Mouse (Mus musculus) stomach, embryonic 15.5 days (tissue): Measurements from ENCODE around the gene Il10rb. TPM values are rescaled to one million over a fixed set of nuclear protein-coding genes. Genes with fewer than 3 reads are reported as not detected.

Experiments
- ATAC-seq: fragments of 200-750 bp; cut with Nextera tagmentation; 2 replicates; pipeline ENCODE4 v1.8.0; 2017; ENCODE audit warnings: low read depth, moderate number of reproducible peaks, moderate TSS enrichment; ENCODE audit not compliant: insufficient read depth, low FRiP score
- H3K27ac ChIP-seq: fragments of 300-500 bp; sonication (generic); 2 replicates; pipeline ENCODE4 v1.5.1; 2015; ENCODE audit warnings: mild to moderate bottlenecking, inconsistent platforms
- H3K27me3 ChIP-seq: fragments of 300-500 bp; sonication (generic); replicated peaks from 2 replicates; pipeline ENCODE4 v1.6.1; 2015; ENCODE audit warnings: inconsistent platforms
- H3K36me3 ChIP-seq: fragments of 300-500 bp; sonication (generic); 2 replicates; pipeline ENCODE4 v1.6.1; 2015; ENCODE audit warnings: inconsistent platforms
- H3K4me1 ChIP-seq: fragments of 300-500 bp; sonication (generic); 2 replicates; pipeline ENCODE4 v1.6.1; 2015; ENCODE audit warnings: inconsistent platforms
- H3K4me2 ChIP-seq: fragments of 300-500 bp; sonication (generic); 2 replicates; pipeline ENCODE4 v1.6.1; 2015; ENCODE audit warnings: mild to moderate bottlenecking, inconsistent platforms
- H3K4me3 ChIP-seq: fragments of 300-500 bp; sonication (generic); replicated peaks from 2 replicates; pipeline ENCODE4 v1.5.1; 2015; ENCODE audit warnings: inconsistent platforms
- H3K9ac ChIP-seq: fragments of 300-500 bp; sonication (generic); 2 replicates; pipeline ENCODE4 v1.6.1; 2015; ENCODE audit warnings: inconsistent platforms
- H3K9me3 ChIP-seq: fragments of 300-500 bp; sonication (generic); 2 replicates; pipeline ENCODE4 v1.6.1; 2016; ENCODE audit warnings: inconsistent platforms
- WGBS: fragments of 180-500 bp; shearing (Covaris S2); methylation state at CpG from one replicate; pipeline ENCODE4 v1.1.7; 2015; 5-methylcytosine and 5-hydroxymethylcytosine counted together
- polyA plus RNA-seq: library from polyadenylated mRNA; unstranded; fragments of >200 nt; fragmentation: Nextera tagmentation; extraction: Ambion mirVana; gene quantifications from 2 replicates; pipeline ENCODE4 v1.2.1, GENCODE M21; 2015

Gene Il10rb
- polyA plus RNA-seq, 1 experiment from 2014 or later: 45.5 TPM

DNA sequence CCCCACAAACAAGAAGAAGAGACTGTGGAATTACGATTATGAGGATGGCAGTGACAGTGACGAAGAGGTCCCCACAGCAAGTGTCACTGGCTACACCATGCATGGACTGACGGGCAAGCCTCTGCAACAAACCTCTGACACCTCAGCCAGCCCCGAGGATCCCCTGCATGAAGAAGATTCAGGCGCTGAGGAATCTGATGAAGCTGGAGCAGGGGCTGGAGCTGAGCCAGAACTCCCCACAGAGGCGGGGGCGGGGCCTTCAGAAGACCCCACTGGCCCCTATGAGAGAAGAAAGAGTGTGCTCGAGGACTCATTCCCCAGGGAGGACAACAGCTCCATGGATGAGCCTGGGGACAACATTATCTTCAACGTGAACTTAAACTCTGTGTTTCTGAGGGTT, 2.2 kb upstream of the Il10rb start:
- H3K9me3 ChIP-seq: no peaks in the 10 kb centered on the region
- H3K4me2 ChIP-seq: no peak overlapping the region
- 75% methylated on average over 9 of the region's 9 CpGs for WGBS
- no peak overlapping the region for H3K4me3 ChIP-seq
- H3K9ac ChIP-seq: no peak overlapping the region
- H3K36me3 ChIP-seq: peaks cover 8% of the 10 kb centered on the region; the same call in 1 of the 2 replicates
- H3K27me3 ChIP-seq: no peaks in the 10 kb centered on the region
- no peak overlapping the region for H3K27ac ChIP-seq
- H3K4me1 ChIP-seq: peaks cover 6% of the 10 kb centered on the region; the same call in 1 of the 2 replicates
- ATAC-seq: no peak

DNA sequence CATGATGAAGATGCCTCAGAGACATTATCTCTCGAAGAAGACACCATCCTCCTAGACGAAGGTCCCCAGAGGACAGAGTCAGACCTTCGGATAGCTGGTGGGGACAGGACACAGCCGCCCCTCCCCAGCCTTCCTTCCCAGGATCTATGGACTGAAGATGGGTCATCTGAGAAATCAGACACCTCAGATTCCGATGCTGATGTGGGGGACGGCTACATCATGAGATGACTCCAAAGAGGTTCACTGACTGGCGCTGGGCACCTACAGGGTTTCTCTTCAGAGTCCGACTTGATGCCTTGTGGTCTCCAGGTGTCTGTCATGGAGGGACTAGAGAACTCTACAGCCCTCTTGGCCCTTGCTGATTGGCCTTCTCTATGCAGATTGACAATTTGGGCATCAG, 1.8 kb upstream of the Il10rb start:
- Histone ChIP-seq H3K27ac (no peak overlapping the region), H3K4me2 (no peak overlapping the region), H3K36me3 (peaks cover 8% of the 10 kb centered on the region; the same call in 1 of the 2 replicates), H3K27me3 (no peaks in the 10 kb centered on the region), H3K9me3 (no peaks in the 10 kb centered on the region), H3K4me3 (no peak overlapping the region), H3K4me1 (peaks cover 6% of the 10 kb centered on the region; the same call in 1 of the 2 replicates), H3K9ac (no peak overlapping the region)
- no peak for ATAC-seq
- 92% methylated on average over 8 of the region's 8 CpGs for WGBS

DNA sequence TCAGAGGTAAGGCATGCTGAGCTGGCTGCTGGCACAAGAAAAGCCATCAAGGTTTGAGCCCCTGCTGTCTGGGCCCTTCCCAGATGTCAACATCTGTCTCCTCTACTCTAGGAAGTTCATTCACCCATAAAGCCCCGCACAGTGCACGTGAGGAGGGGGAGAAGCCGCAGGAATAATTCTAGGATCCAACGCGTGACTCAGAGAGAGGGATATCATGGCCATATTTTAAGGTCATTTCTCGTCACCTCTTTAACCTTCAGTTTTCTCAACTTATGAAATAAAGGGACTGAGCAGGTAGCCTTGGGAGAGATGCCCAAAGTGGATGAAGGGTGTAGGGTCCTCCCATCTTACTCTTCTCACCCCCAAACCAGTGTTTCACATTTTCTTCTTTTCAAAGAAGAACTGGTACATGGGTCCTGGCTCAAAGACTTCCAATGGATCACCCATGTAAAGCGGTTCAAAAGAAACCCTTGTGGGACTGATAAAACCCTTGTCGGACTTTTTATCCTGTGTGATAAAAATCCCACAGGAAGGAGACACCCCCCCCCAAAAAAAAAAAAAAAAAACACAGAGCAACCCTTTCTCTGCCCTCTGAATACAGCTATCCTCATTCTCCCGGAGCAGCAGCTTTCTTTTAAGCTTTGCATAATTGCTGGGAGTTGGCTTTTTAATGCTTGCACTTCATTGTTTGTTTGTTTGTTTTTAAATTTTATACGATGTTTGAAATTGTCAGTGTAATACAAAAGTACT, 961 bp upstream of the Il10rb start:
- Histone ChIP-seq H3K27ac (no peak overlapping the region; the same call in 1 of the 2 replicates), H3K4me3 (no peak overlapping the region; the same call in 1 of the 2 replicates), H3K36me3 (peaks cover 8% of the 10 kb centered on the region; the same call in 1 of the 2 replicates), H3K27me3 (no peaks in the 10 kb centered on the region), H3K4me1 (peaks cover 6% of the 10 kb centered on the region; the same call in 1 of the 2 replicates), H3K9ac (no peak overlapping the region), H3K4me2 (peak overlapping the region; percentile 75; the same call in 1 of the 2 replicates), H3K9me3 (no peaks in the 10 kb centered on the region)
- 75% methylated on average over 10 of the region's 10 CpGs for WGBS
- ATAC-seq: no peak

DNA sequence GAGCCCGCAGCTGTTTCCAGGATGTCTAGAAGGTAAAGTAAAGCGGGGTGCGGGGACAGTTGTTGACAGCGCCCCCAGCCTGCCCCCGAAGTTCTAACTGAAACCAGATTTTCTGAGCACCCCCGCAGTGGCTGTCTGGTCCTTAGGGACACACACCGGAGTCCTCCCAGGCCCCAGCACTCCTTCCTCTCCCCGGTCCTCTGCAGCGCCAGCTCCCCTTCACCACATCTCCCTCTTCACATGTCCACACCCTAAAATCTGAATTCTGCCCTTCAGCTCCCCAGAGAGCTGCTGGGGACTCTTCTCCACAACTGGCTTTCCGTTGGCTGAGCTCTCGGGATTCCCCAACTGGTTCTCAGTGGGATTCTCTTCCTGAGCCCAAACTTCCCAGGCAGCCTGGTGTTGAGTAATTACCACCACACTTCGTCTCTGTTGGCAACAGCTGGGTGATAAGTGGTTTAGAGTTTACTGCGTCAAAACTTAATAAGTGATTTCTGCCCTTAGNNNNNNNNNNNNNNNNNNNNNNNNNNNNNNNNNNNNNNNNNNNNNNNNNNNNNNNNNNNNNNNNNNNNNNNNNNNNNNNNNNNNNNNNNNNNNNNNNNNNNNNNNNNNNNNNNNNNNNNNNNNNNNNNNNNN, 739 bp downstream of the Il10rb start:
- Histone ChIP-seq H3K27ac (peak overlapping the region; percentile 84), H3K27me3 (no peaks in the 10 kb centered on the region), H3K4me3 (peak overlapping the region; percentile 73), H3K9ac (peak overlapping the region; percentile 85), H3K4me1 (peaks cover 6% of the 10 kb centered on the region; the same call in 1 of the 2 replicates), H3K9me3 (no peaks in the 10 kb centered on the region), H3K36me3 (peaks cover 8% of the 10 kb centered on the region; the same call in 1 of the 2 replicates), H3K4me2 (peak overlapping the region; percentile 75)
- 2% methylated on average over 13 of the region's 13 CpGs for WGBS
- peak; percentile 24 for ATAC-seq

DNA sequence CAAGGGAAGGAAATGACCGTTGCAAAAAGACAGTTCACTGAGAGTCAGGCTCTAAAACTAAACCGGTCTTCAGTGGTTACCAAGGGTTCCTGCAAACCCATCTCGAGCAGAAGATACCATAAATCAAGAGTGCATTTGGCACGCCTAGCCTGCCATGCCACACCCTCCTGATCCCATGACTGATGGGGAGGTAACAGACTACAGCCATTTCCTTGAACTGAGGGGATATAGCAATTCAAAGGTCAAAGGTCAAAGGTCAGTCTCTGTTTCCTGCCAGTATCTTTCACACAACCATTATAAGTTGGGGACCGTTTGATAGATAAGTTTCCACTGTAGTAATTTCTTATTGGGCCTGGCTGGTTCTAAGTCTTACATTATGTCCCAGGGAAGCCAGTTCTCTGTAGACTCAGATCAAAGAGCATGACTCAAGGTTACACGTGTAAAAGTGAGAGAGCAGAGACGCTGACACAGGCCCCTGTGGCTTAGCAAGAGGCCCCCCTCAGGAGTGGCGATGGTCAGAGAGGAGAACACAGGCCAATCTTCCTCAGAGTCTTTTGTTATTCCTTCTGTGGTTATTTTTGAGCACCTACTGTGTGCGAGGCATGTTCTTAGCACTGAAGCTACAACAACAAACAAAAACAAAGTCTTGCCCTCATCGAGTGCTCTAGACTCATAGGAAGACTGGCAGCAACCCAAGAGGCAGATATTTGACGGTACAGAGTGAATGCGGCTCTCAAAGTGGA, 7.3 kb downstream of the Il10rb start:
- no peak overlapping the region for H3K4me2 ChIP-seq
- H3K27ac ChIP-seq: no peak overlapping the region
- H3K9me3 ChIP-seq: no peaks in the 10 kb centered on the region
- no peaks in the 10 kb centered on the region for H3K4me1 ChIP-seq
- H3K9ac ChIP-seq: no peak overlapping the region
- no peak overlapping the region for H3K4me3 ChIP-seq
- 45% methylated on average over 12 of the region's 12 CpGs for WGBS
- H3K27me3 ChIP-seq: no peaks in the 10 kb centered on the region
- ATAC-seq: no peak
- peaks cover 17% of the 10 kb centered on the region for H3K36me3 ChIP-seq

DNA sequence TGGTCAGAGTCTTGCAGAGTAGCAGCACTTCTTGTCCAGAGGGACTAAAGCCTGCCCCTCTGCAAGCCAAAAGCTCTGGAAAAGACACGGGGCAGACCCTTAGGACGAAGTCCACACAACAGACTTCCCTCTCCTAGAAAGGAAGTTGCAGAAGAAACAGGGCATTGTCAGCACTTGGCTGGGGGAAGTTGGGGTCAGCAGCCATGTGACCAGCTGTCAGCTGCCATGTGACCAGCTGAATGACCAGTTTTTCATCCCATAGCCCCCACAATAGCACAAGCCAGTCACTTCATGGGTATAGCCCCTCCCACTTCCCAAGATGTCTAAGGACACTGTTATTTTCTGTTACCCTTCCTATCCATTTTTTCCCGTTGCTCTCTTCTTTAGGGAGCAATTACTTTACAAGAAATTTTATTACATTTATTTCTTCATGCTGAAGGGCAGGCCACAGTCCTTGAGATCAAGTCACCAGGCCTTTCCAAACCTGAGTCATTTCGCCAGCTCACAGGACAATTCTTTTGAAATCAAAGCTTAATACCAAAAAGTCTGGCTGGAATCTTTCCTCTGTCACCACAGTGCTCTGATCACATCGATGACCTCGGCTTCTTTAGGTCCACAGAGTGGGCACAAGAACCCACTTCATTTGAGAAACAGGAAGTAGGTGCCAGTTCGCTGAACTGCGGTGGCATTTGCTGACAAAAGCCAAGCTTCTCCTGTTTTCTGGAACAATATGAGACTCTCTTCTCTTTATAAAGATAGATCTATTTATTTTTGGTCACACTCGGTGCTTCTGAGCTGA, 9.6 kb downstream of the Il10rb start:
- no peak overlapping the region for H3K4me2 ChIP-seq
- 81% methylated on average over 9 of the region's 9 CpGs for WGBS
- H3K4me1 ChIP-seq: no peaks in the 10 kb centered on the region
- H3K9ac ChIP-seq: no peak overlapping the region
- H3K9me3 ChIP-seq: no peaks in the 10 kb centered on the region
- no peak for ATAC-seq
- H3K36me3 ChIP-seq: peaks cover 38% of the 10 kb centered on the region
- no peak overlapping the region for H3K27ac ChIP-seq
- H3K4me3 ChIP-seq: no peak overlapping the region
- no peaks in the 10 kb centered on the region for H3K27me3 ChIP-seq

DNA sequence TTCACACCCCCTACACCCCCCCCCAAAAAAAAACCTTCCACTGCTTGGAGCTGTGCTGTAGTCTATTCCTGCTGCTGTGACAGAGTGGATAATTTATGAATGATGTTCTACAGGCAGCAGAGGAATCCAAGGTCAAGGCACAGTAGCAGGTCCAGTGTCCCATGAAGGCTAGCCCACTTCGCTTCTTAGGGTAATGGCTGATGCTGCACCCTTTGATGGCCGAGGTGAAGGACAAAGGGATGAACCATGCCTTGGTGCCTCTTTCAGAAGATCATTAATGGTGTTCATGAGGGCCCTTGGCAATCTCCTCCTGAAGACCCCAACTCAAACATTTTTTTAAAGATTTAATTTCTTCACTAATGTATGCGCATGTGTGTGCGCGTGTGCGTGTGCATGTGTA, 10.4 kb downstream of the Il10rb start:
- 91% methylated on average over 6 of the region's 6 CpGs for WGBS
- peaks cover 42% of the 10 kb centered on the region for H3K36me3 ChIP-seq

DNA sequence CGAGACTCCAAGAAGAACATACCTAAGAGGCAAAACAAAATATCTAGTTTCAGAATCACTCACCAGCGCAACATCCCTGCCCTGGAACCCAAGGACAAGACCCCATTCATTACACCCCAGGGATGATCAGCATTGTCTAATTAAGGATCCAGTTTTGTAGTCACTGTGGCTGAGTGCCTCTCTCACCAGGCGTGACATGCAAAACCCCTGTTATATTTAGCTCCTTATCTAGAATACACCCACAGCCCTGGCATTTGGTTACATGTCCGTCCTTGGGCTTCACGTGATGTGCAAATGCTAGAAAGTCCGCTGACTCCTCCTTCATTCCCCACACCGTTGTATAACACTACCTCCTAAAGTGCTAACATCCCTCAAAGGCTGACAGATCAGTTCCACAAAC, 11.0 kb downstream of the Il10rb start:
- no peak overlapping the region for H3K4me2 ChIP-seq
- peak; percentile 66; the same call in 1 of the 2 replicates for ATAC-seq
- no peaks in the 10 kb centered on the region for H3K27me3 ChIP-seq
- H3K9me3 ChIP-seq: no peaks in the 10 kb centered on the region
- H3K4me3 ChIP-seq: no peak overlapping the region
- H3K27ac ChIP-seq: no peak overlapping the region
- WGBS: 61% methylated on average over 7 of the region's 7 CpGs
- peaks cover 48% of the 10 kb centered on the region for H3K36me3 ChIP-seq
- no peaks in the 10 kb centered on the region for H3K4me1 ChIP-seq
- H3K9ac ChIP-seq: no peak overlapping the region

More for the DNA sequence above, 10.4 kb downstream of the Il10rb start:
- H3K27ac ChIP-seq: no peak overlapping the region; the same call in 1 of the 2 replicates
- H3K4me1 ChIP-seq: no peaks in the 10 kb centered on the region
- no peaks in the 10 kb centered on the region for H3K27me3 ChIP-seq
- no peak overlapping the region for H3K4me3 ChIP-seq
- ATAC-seq: no peak
- H3K9ac ChIP-seq: no peak overlapping the region
- no peaks in the 10 kb centered on the region for H3K9me3 ChIP-seq
- H3K4me2 ChIP-seq: no peak overlapping the region

DNA sequence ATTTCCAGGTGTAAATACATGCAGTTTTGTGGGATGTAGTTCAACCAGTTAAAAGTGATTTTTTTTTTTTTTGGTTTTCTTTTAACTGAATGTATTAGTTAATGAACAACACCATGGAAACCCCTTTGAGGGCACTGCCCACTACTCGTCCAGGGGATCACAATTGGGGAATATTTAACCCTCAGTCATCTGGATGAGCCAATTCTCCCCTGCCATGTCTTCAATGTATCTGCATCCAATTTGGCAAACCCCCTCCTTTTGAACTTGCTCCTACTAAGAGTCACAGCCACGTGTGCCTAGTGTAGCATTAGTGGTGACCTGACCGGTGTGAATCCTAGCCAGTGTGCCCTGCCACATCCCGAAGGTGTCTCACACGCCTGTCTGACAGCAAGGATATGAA, 12.6 kb downstream of the Il10rb start:
- WGBS: 74% methylated on average over 5 of the region's 5 CpGs
- H3K27ac ChIP-seq: no peak overlapping the region
- no peak for ATAC-seq
- H3K4me3 ChIP-seq: no peak overlapping the region
- no peaks in the 10 kb centered on the region for H3K9me3 ChIP-seq
- no peaks in the 10 kb centered on the region for H3K4me1 ChIP-seq
- H3K36me3 ChIP-seq: peaks cover 49% of the 10 kb centered on the region
- H3K27me3 ChIP-seq: no peaks in the 10 kb centered on the region
- H3K9ac ChIP-seq: no peak overlapping the region
- H3K4me2 ChIP-seq: no peak overlapping the region

DNA sequence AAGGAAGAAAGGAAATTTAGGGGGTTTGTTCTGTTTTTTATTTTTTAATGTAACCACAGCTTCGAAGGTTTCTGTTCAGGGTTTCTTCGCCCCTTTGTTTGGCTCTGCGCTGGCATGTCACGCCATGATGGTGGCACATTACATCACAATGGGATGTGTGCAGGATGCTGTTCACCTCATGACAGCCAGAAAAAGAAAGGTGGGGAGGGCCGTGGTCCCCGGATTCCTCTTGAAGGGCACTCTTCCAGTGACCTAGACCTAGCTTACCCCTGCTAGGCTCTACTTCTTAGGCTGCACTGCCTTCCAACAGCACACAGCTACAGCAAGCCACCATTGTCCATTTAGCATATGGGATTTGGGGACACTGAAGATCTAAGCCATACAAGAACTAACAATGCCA, 19.9 kb downstream of the Il10rb start:
- WGBS: 97% methylated on average over 6 of the region's 6 CpGs
- Histone ChIP-seq H3K9ac (no peak overlapping the region), H3K9me3 (no peaks in the 10 kb centered on the region), H3K4me2 (no peak overlapping the region), H3K27ac (no peak overlapping the region), H3K4me1 (no peaks in the 10 kb centered on the region), H3K36me3 (peaks cover 30% of the 10 kb centered on the region), H3K27me3 (no peaks in the 10 kb centered on the region), H3K4me3 (no peak overlapping the region)
- ATAC-seq: no peak

DNA sequence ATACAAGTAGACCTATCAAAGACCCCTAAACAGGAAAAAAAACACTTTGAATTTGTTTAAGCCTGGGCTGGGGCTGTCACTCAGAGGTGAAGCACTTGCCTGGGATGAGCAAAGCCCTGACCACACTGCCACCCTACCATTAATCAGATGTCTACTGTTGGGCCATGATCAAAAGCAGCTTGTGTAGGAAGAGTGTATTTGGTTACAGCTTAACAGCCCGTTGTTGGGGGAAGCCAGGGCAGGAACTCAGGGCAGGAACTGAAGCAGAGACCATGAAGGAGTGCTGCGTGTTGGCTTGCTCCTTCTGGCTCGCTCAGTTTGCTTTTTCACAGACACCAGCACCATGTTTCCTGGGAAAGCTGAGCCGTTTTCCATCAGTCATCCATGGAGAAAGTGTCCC, 20.6 kb downstream of the Il10rb start:
- Histone ChIP-seq H3K36me3 (peaks cover 25% of the 10 kb centered on the region), H3K4me3 (no peak overlapping the region), H3K9ac (no peak overlapping the region), H3K9me3 (no peaks in the 10 kb centered on the region), H3K4me2 (no peak overlapping the region), H3K27ac (no peak overlapping the region), H3K27me3 (no peaks in the 10 kb centered on the region), H3K4me1 (no peaks in the 10 kb centered on the region)
- ATAC-seq: no peak
- WGBS: 84% methylated on average over 4 of the region's 4 CpGs
